Comparison of ENCODE assay signal across 23 mouse cellular contexts in the genomic region with DNA sequence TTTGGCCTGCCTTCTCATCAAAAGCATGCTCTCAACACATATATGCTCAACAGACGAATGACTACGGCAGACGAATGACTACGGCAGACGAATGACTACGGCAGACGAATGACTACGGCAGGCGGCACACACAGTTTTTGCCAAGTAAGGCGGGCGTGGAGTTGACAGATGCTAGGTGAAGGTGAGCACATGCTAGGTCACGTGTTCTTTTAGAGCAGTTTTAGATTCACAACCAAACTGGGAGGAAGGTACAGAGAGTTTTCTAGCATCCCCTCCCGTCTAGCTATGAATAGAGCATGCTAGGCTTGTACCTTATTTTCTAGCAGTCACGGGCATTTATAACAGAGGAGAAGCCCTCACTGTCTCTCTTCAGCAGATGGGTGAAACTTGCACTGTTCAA. TPM values are rescaled to one million over a fixed set of nuclear protein-coding genes. Genes with fewer than 3 reads are reported as not detected.
"Had no signal": no experiment of that assay in that cellular context is flagged by ENCODE, and none has a peak within 500 bp of the region (broad histone marks: within the 10 kb centered on the region; RNA-seq: fewer than 3 reads in every experiment).

No protein-coding gene starts in this region.

- H3K4me1 ChIP-seq: limb, embryonic 10.5 days; limb, embryonic 13.5 days; neural tube, embryonic 12.5 days; neural tube, embryonic 15.5 days had no signal

- H3K36me3 ChIP-seq: liver, embryonic 15.5 days had no signal

- H3K4me2 ChIP-seq: limb, embryonic 13.5 days; liver, embryonic 15.5 days; midbrain, embryonic 11.5 days; neural tube, embryonic 12.5 days; neural tube, embryonic 15.5 days had no signal

- H3K27me3 ChIP-seq: limb, embryonic 13.5 days; liver, embryonic 15.5 days; neural tube, embryonic 12.5 days; neural tube, embryonic 15.5 days had no signal

- H3K27ac ChIP-seq: kidney, postnatal 0 days; layer of hippocampus, adult 2 months; limb, embryonic 10.5 days; limb, embryonic 13.5 days; neural tube, embryonic 12.5 days; neural tube, embryonic 15.5 days had no signal

- H3K9ac ChIP-seq: limb, embryonic 13.5 days; liver, embryonic 15.5 days; neural tube, embryonic 12.5 days; neural tube, embryonic 15.5 days had no signal

- H3K4me3 ChIP-seq: layer of hippocampus, adult 2 months; limb, embryonic 10.5 days; limb, embryonic 13.5 days; liver, embryonic 15.5 days; neural tube, embryonic 12.5 days; neural tube, embryonic 15.5 days had no signal

- H3K9me3 ChIP-seq: limb, embryonic 10.5 days; limb, embryonic 13.5 days; liver, embryonic 15.5 days; neural tube, embryonic 12.5 days; neural tube, embryonic 15.5 days had no signal

- DNase-seq: kidney, postnatal 25 days; layer of hippocampus, adult 9-11 months; liver; lung, adult 2 months; lung, postnatal 14 days; lung, postnatal 4 days; midbrain, embryonic 14.5 days; right cerebral cortex, adult 18-20 months; right cerebral cortex, postnatal 25 days; thymus, adult 18-20 months; thymus, postnatal 36 days had no signal

RNA-seq across cellular contexts. Expression of gene Wnt16, which starts 52.8 kb away (rescaled TPM):
- total RNA-seq: megakaryocyte progenitor cell, adult 5-6 weeks; megakaryocyte-erythroid progenitor cell, adult 5-6 weeks had no signal
- polyA plus RNA-seq: large intestine, adult 2 months; liver, embryonic 15.5 days; testis, adult 2 months had no signal
